Mouse (Mus musculus): ENCODE measurements at regions not wholly inside any gene's neighbourhood (a gene's known extent, or its start where the extent isn't known, plus 50 kb on each side); places are given as distances from the start of the nearest gene placed in this dataset.

DNA sequence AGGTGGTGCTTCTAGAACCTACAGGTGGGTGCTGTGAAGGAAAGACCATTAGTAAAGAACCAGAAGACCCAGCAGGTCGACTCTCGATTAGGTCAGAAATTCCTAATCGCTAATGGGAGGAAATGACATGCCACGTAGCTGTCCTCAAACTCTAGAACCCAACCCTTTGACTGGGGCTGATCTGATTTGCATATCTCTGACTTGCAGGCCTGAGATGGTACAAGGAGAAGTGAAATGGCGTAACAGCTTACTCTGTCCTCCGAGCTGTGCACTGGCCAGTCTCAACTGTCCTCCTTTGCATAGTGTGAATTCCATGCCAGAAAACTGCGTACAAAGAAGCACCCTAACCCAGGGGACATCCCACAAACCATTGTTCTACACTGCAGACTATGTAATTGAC lies 182.4 kb upstream of the Sdk2 start:
- TF ChIP-seq CTCF (IDR thresholded peaks at IDR 0.05; ENCODE audit: extremely low read depth, insufficient read depth, low read length) (no peak), POLR2A (IDR thresholded peaks at IDR 0.05; ENCODE audit: extremely low read depth, insufficient read depth, low read length) (no peak)
